Mouse (Mus musculus): ENCODE data around the gene Galp. TPM values are rescaled to one million over a fixed set of nuclear protein-coding genes. Genes with fewer than 3 reads are reported as not detected.
A peak's percentile ranks its signal among the peaks of the same experiment; 100 is the strongest.

The Galp gene
- polyA plus RNA-seq, 1 experiment: not detected

GRCm38 (mm10) chr7:6183802-6184201 lies 13.1 kb upstream of the Galp start:
- H3K27me3 ChIP-seq (ENCODE audit: control insufficient read depth, insufficient read depth, low read length): no peaks in the 10 kb centered on the region
- H3K4me1 ChIP-seq (replicated peaks; ENCODE audit: control insufficient read depth, insufficient read depth, low read length): no peaks in the 10 kb centered on the region; the same call in 1 of the 2 replicates
- H3K36me3 ChIP-seq (ENCODE audit: control insufficient read depth, insufficient read depth, low read length): peaks cover 14% of the 10 kb centered on the region; the same call in 1 of the 2 replicates
- DNase-seq: no peak
- H3K4me3 ChIP-seq (ENCODE audit: control insufficient read depth, insufficient read depth, low read length): no peak overlapping the region
- no peak overlapping the region for H3K27ac ChIP-seq (ENCODE audit: control insufficient read depth, insufficient read depth, low read length)
- WGBS: 94% methylated on average over 19 of the region's 19 CpGs
- TF ChIP-seq POLR2A (IDR thresholded peaks at IDR 0.05; ENCODE audit: control insufficient read depth, extremely low read depth, insufficient read depth, low read length, poor library complexity) (no peak), CTCF (IDR thresholded peaks at IDR 0.05; ENCODE audit: borderline replicate concordance, control insufficient read depth, extremely low read depth, insufficient read depth, low read length, poor library complexity) (no peak)

- 93% methylated on average over 8 of the region's 8 CpGs for WGBS
- no peaks in the 10 kb centered on the region; the same call in 1 of the 2 replicates for H3K4me1 ChIP-seq (replicated peaks; ENCODE audit: control insufficient read depth, insufficient read depth, low read length)
- peaks cover 17% of the 10 kb centered on the region; the same call in 1 of the 2 replicates for H3K36me3 ChIP-seq (ENCODE audit: control insufficient read depth, insufficient read depth, low read length)
- TF ChIP-seq CTCF (IDR thresholded peaks at IDR 0.05; ENCODE audit: borderline replicate concordance, control insufficient read depth, extremely low read depth, insufficient read depth, low read length, poor library complexity): no peak
- TF ChIP-seq POLR2A (IDR thresholded peaks at IDR 0.05; ENCODE audit: control insufficient read depth, extremely low read depth, insufficient read depth, low read length, poor library complexity): no peak
- H3K27ac ChIP-seq (ENCODE audit: control insufficient read depth, insufficient read depth, low read length): no peak overlapping the region
- no peak overlapping the region for H3K4me3 ChIP-seq (ENCODE audit: control insufficient read depth, insufficient read depth, low read length)
- DNase-seq: no peak
- no peaks in the 10 kb centered on the region for H3K27me3 ChIP-seq (ENCODE audit: control insufficient read depth, insufficient read depth, low read length)
These were observed 12.4 kb upstream of the Galp start for GRCm38 (mm10) chr7:6184521-6184920.

GRCm38 (mm10) chr7:6185391-6185790 lies 11.5 kb upstream of the Galp start:
- Histone ChIP-seq H3K4me3 (ENCODE audit: control insufficient read depth, insufficient read depth, low read length) (no peak overlapping the region), H3K27me3 (ENCODE audit: control insufficient read depth, insufficient read depth, low read length) (no peaks in the 10 kb centered on the region), H3K4me1 (replicated peaks; ENCODE audit: control insufficient read depth, insufficient read depth, low read length) (no peaks in the 10 kb centered on the region; the same call in 1 of the 2 replicates), H3K27ac (ENCODE audit: control insufficient read depth, insufficient read depth, low read length) (no peak overlapping the region), H3K36me3 (ENCODE audit: control insufficient read depth, insufficient read depth, low read length) (peaks cover 17% of the 10 kb centered on the region; the same call in 1 of the 2 replicates)
- 77% methylated on average over 1 of the region's 1 CpGs for whole genome bisulfite sequencing
- no peak for TF ChIP-seq POLR2A (IDR thresholded peaks at IDR 0.05; ENCODE audit: control insufficient read depth, extremely low read depth, insufficient read depth, low read length, poor library complexity)
- no peak for TF ChIP-seq CTCF (IDR thresholded peaks at IDR 0.05; ENCODE audit: borderline replicate concordance, control insufficient read depth, extremely low read depth, insufficient read depth, low read length, poor library complexity)
- DNase-seq: no peak

GRCm38 (mm10) chr7:6186176-6186575 lies 10.7 kb upstream of the Galp start:
- TF ChIP-seq POLR2A (IDR thresholded peaks at IDR 0.05; ENCODE audit: control insufficient read depth, extremely low read depth, insufficient read depth, low read length, poor library complexity): no peak
- TF ChIP-seq CTCF (IDR thresholded peaks at IDR 0.05; ENCODE audit: borderline replicate concordance, control insufficient read depth, extremely low read depth, insufficient read depth, low read length, poor library complexity): no peak

GRCm38 (mm10) chr7:6186756-6187155 lies 10.1 kb upstream of the Galp start:
- no peak for TF ChIP-seq POLR2A (IDR thresholded peaks at IDR 0.05; ENCODE audit: control insufficient read depth, extremely low read depth, insufficient read depth, low read length, poor library complexity)
- Histone ChIP-seq H3K36me3 (ENCODE audit: control insufficient read depth, insufficient read depth, low read length) (peaks cover 17% of the 10 kb centered on the region; the same call in 1 of the 2 replicates), H3K27me3 (ENCODE audit: control insufficient read depth, insufficient read depth, low read length) (no peaks in the 10 kb centered on the region), H3K4me3 (ENCODE audit: control insufficient read depth, insufficient read depth, low read length) (no peak overlapping the region), H3K27ac (ENCODE audit: control insufficient read depth, insufficient read depth, low read length) (no peak overlapping the region), H3K4me1 (replicated peaks; ENCODE audit: control insufficient read depth, insufficient read depth, low read length) (no peaks in the 10 kb centered on the region; the same call in 1 of the 2 replicates)
- 94% methylated on average over 2 of the region's 2 CpGs for whole genome bisulfite sequencing
- no peak for DNase-seq

More at GRCm38 (mm10) chr7:6186176-6186575, 10.7 kb upstream of the Galp start:
- H3K27me3 ChIP-seq (ENCODE audit: control insufficient read depth, insufficient read depth, low read length): no peaks in the 10 kb centered on the region
- H3K36me3 ChIP-seq (ENCODE audit: control insufficient read depth, insufficient read depth, low read length): peaks cover 17% of the 10 kb centered on the region; the same call in 1 of the 2 replicates
- H3K4me3 ChIP-seq (ENCODE audit: control insufficient read depth, insufficient read depth, low read length): no peak overlapping the region
- no peaks in the 10 kb centered on the region; the same call in 1 of the 2 replicates for H3K4me1 ChIP-seq (replicated peaks; ENCODE audit: control insufficient read depth, insufficient read depth, low read length)
- 99% methylated on average over 2 of the region's 2 CpGs for WGBS
- DNase-seq: no peak
- H3K27ac ChIP-seq (ENCODE audit: control insufficient read depth, insufficient read depth, low read length): no peak overlapping the region

GRCm38 (mm10) chr7:6189542-6189941 lies 7.3 kb upstream of the Galp start:
- Histone ChIP-seq H3K4me3 (ENCODE audit: control insufficient read depth, insufficient read depth, low read length) (no peak overlapping the region), H3K27me3 (ENCODE audit: control insufficient read depth, insufficient read depth, low read length) (no peaks in the 10 kb centered on the region), H3K27ac (ENCODE audit: control insufficient read depth, insufficient read depth, low read length) (no peak overlapping the region), H3K4me1 (replicated peaks; ENCODE audit: control insufficient read depth, insufficient read depth, low read length) (no peaks in the 10 kb centered on the region; the same call in 1 of the 2 replicates), H3K36me3 (ENCODE audit: control insufficient read depth, insufficient read depth, low read length) (peaks cover 17% of the 10 kb centered on the region; the same call in 1 of the 2 replicates)
- WGBS: 96% methylated on average over 45 of the region's 45 CpGs
- no peak for DNase-seq
- TF ChIP-seq POLR2A (IDR thresholded peaks at IDR 0.05; ENCODE audit: control insufficient read depth, extremely low read depth, insufficient read depth, low read length, poor library complexity): no peak
- TF ChIP-seq CTCF (IDR thresholded peaks at IDR 0.05; ENCODE audit: borderline replicate concordance, control insufficient read depth, extremely low read depth, insufficient read depth, low read length, poor library complexity): no peak

- DNase-seq: peak; percentile 79
- TF ChIP-seq CTCF (IDR thresholded peaks at IDR 0.05; ENCODE audit: borderline replicate concordance, control insufficient read depth, extremely low read depth, insufficient read depth, low read length, poor library complexity) (no peak), POLR2A (IDR thresholded peaks at IDR 0.05; ENCODE audit: control insufficient read depth, extremely low read depth, insufficient read depth, low read length, poor library complexity) (no peak)
- 31% methylated on average over 3 of the region's 3 CpGs for WGBS
- Histone ChIP-seq H3K4me1 (replicated peaks; ENCODE audit: control insufficient read depth, insufficient read depth, low read length) (no peaks in the 10 kb centered on the region; the same call in 1 of the 2 replicates), H3K27ac (ENCODE audit: control insufficient read depth, insufficient read depth, low read length) (no peak overlapping the region), H3K36me3 (ENCODE audit: control insufficient read depth, insufficient read depth, low read length) (peaks cover 17% of the 10 kb centered on the region; the same call in 1 of the 2 replicates), H3K27me3 (ENCODE audit: control insufficient read depth, insufficient read depth, low read length) (no peaks in the 10 kb centered on the region), H3K4me3 (ENCODE audit: control insufficient read depth, insufficient read depth, low read length) (no peak overlapping the region)
These were observed 5.5 kb upstream of the Galp start for GRCm38 (mm10) chr7:6191376-6191775.
